Mouse (Mus musculus) hindbrain, embryonic 10.5 days (tissue): ENCODE measurements around the gene Cpeb3. TPM values are rescaled to one million over a fixed set of nuclear protein-coding genes. Genes with fewer than 3 reads are reported as not detected.

Source experiments
- polyA plus RNA-seq: library from polyadenylated mRNA; unstranded; fragments of >200 nt; fragmentation: Nextera tagmentation; extraction: Ambion mirVana; gene quantifications from 2 replicates; pipeline ENCODE4 v1.2.1, GENCODE M21; 2016

The Cpeb3 gene
- polyA plus RNA-seq, 1 experiment from 2014 or later, result 2.9 TPM

Other genes with a start within 250 kb of the Cpeb3 start
- gene March5, start 1.1 kb downstream of the Cpeb3 start, polyA plus RNA-seq, result 112 and 116 TPM in 2 replicates
- 46.1 and 56.8 TPM in 2 replicates for gene Ide, start 129.3 kb upstream of the Cpeb3 start, polyA plus RNA-seq
- 60.1 and 80.2 TPM in 2 replicates for gene Kif11, start 167.8 kb upstream of the Cpeb3 start, polyA plus RNA-seq
- 6.6 and 7.7 TPM in 2 replicates for gene Hhex, start 226.2 kb upstream of the Cpeb3 start, polyA plus RNA-seq